9 mouse cellular contexts compared by ENCODE assay signal in the genomic region with DNA sequence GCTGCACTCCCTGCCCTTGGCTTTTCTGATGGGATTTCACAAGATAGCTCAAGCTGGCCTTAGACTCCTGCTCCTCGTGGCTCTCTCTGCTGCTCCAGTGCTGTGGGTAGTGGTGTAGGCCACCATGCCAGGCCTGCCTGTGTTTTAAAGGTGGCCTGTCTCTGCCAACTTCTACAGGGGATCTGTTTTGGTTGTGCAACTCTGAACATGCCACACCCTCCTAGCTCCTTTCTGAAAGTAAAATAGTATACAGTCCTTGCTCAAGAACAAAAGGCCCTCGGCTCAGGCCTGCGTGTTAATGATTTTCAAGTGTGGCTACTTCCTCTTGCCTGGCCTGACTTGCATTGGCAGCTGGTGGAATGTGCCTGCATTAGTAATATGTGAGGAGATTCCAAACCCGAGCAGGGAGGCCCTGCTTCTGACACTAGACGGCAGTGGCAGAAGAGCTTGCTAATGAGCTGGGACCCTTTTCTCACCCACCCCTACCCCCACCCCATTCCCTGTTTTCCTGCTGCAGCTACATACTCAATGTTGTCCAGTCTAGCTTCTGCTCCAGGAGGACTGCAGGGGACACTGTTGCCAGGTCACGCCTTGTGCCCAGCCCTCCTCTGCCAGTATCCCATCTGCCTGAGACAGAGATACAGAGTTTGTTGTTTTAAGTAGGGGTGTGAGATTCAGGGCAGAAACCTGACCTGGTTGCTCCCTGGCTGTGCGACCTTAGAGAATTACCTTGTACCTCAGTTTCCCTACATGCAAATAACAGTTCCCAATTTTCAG. TPM values are rescaled to one million over a fixed set of nuclear protein-coding genes. Genes with fewer than 3 reads are reported as not detected.
DNase-seq lines count a peak whose midpoint lies in the region; ATAC-seq lines count a peak whose summit lies in the region.
"Had no signal": no experiment of that assay in that cellular context is flagged by ENCODE, and none has a peak within 500 bp of the region (broad histone marks: within the 10 kb centered on the region; RNA-seq: fewer than 3 reads in every experiment).

No protein-coding gene starts in this region.

- H3K4me2 ChIP-seq in intestine, embryonic 15.5 days (replicated peaks) = 0 out of 2 replicates have a peak overlapping the region, but pooled peaks have one; percentile 7
- no peak overlapping the region for H3K4me2 ChIP-seq in lung, embryonic 16.5 days (ENCODE audit: low read depth, low read length)
- H3K4me2 ChIP-seq in stomach, embryonic 16.5 days (ENCODE audit: low read depth, low read length) = no peak overlapping the region
- H3K4me2 ChIP-seq: liver, embryonic 13.5 days had no signal

- peak overlapping the region; percentile 83 for H3K27ac ChIP-seq in intestine, embryonic 15.5 days
- H3K27ac ChIP-seq in lung, embryonic 16.5 days (ENCODE audit: low read length) = peak overlapping the region; percentile 76
- peak overlapping the region; percentile 95 for H3K27ac ChIP-seq in stomach, embryonic 16.5 days (ENCODE audit: low read length)
- H3K27ac ChIP-seq: liver, embryonic 13.5 days had no signal

- H3K36me3 ChIP-seq in intestine, embryonic 15.5 days = no peaks in the 10 kb centered on the region
- no peaks in the 10 kb centered on the region for H3K36me3 ChIP-seq in lung, embryonic 16.5 days (ENCODE audit: control insufficient read depth, insufficient read depth, low read length)
- no peaks in the 10 kb centered on the region for H3K36me3 ChIP-seq in stomach, embryonic 16.5 days (ENCODE audit: control insufficient read depth, insufficient read depth, low read length)
- H3K36me3 ChIP-seq: liver, embryonic 13.5 days had no signal

- WGBS in intestine, embryonic 15.5 days = 30% methylated on average over 7 of the region's 7 CpGs
- 31% methylated on average over 7 of the region's 7 CpGs for WGBS in lung, embryonic 16.5 days
- 40% methylated on average over 7 of the region's 7 CpGs for WGBS in stomach, embryonic 16.5 days

- no peak overlapping the region for H3K9ac ChIP-seq in intestine, embryonic 15.5 days
- H3K9ac ChIP-seq in lung, embryonic 16.5 days (ENCODE audit: low read length) = no peak overlapping the region
- peak overlapping the region; percentile 23 for H3K9ac ChIP-seq in stomach, embryonic 16.5 days (ENCODE audit: low read length)
- H3K9ac ChIP-seq: liver, embryonic 13.5 days had no signal

- H3K4me3 ChIP-seq in intestine, embryonic 15.5 days (replicated peaks) = no peak overlapping the region
- H3K4me3 ChIP-seq in lung, embryonic 16.5 days (ENCODE audit: low read length) = no peak overlapping the region
- H3K4me3 ChIP-seq in stomach, embryonic 16.5 days (replicated peaks; ENCODE audit: low read length) = no peak overlapping the region
- H3K4me3 ChIP-seq: liver, embryonic 13.5 days had no signal

- no peaks in the 10 kb centered on the region for H3K27me3 ChIP-seq in intestine, embryonic 15.5 days (replicated peaks)
- no peaks in the 10 kb centered on the region for H3K27me3 ChIP-seq in lung, embryonic 16.5 days (ENCODE audit: control insufficient read depth, insufficient read depth, low read depth, low read length)
- H3K27me3 ChIP-seq in stomach, embryonic 16.5 days (ENCODE audit: control insufficient read depth, insufficient read depth, low read length) = no peaks in the 10 kb centered on the region

- peak; percentile 97 for DNase-seq in heart, adult 11 months
- no peak for DNase-seq in heart, adult 8-10 months (ENCODE audit: low spot score)
- DNase-seq in fat pad, adult 2 months (ENCODE audit: extremely low read depth, low read depth, low spot score) = peak; percentile 94
- DNase-seq in layer of hippocampus, postnatal 36 days = no peak
- no peak for DNase-seq in urinary bladder, postnatal 10 days (ENCODE audit: low spot score)
- DNase-seq: liver, embryonic 13.5 days had no signal

- peaks cover 71% of the 10 kb centered on the region for H3K4me1 ChIP-seq in intestine, embryonic 15.5 days (replicated peaks)
- H3K4me1 ChIP-seq in lung, embryonic 16.5 days (replicated peaks; ENCODE audit: control insufficient read depth, insufficient read depth, low read length) = peaks cover 73% of the 10 kb centered on the region
- H3K4me1 ChIP-seq in stomach, embryonic 16.5 days (ENCODE audit: control insufficient read depth, insufficient read depth, low read length) = peaks cover 79% of the 10 kb centered on the region

- H3K9me3 ChIP-seq in intestine, embryonic 15.5 days = no peaks in the 10 kb centered on the region
- no peaks in the 10 kb centered on the region for H3K9me3 ChIP-seq in lung, embryonic 16.5 days (ENCODE audit: control insufficient read depth, low read length)
- no peaks in the 10 kb centered on the region for H3K9me3 ChIP-seq in stomach, embryonic 16.5 days (replicated peaks; ENCODE audit: control insufficient read depth, low read length)
- H3K9me3 ChIP-seq: liver, embryonic 13.5 days had no signal

- peak; percentile 65 for ATAC-seq in intestine, embryonic 15.5 days
- ATAC-seq in lung, embryonic 16.5 days (ENCODE audit: low read depth) = peak; percentile 31
- ATAC-seq in stomach, embryonic 16.5 days (ENCODE audit: insufficient read depth, low FRiP score) = peak; percentile 57

RNA-seq across cellular contexts. Expression of a gene that starts 52.6 kb away (rescaled TPM):
- total RNA-seq in heart, adult 8-10 months (2022) = 100 to 1,000 TPM; 301 to 345 (median 322) TPM
- polyA plus RNA-seq in intestine, embryonic 15.5 days (2015; fragmentation: Nextera tagmentation; extraction: Ambion mirVana) = 59.6 and 62.3 TPM in 2 replicates
- 50.6 and 55.5 TPM in 2 replicates for polyA plus RNA-seq in lung, embryonic 16.5 days (2015; fragmentation: Nextera tagmentation; extraction: Ambion mirVana)
- 50.1 and 57.9 TPM in 2 replicates for polyA plus RNA-seq in stomach, embryonic 16.5 days (2015; fragmentation: Nextera tagmentation; extraction: Ambion mirVana)
- total RNA-seq in layer of hippocampus, postnatal 36 days (2021) = 10 to 100 TPM; 67.6 to 78.7 TPM

RNA-seq across cellular contexts. Expression of a gene that starts 53.7 kb away (rescaled TPM):
- total RNA-seq in heart, adult 8-10 months (2022) = 10 to 100 TPM; 47.5 to 55.7 (median 51.0) TPM
- 14.2 and 17.6 TPM in 2 replicates for polyA plus RNA-seq in intestine, embryonic 15.5 days (2015; fragmentation: Nextera tagmentation; extraction: Ambion mirVana)
- polyA plus RNA-seq in lung, embryonic 16.5 days (2015; fragmentation: Nextera tagmentation; extraction: Ambion mirVana) = 11.3 and 11.8 TPM in 2 replicates
- polyA plus RNA-seq in stomach, embryonic 16.5 days (2015; fragmentation: Nextera tagmentation; extraction: Ambion mirVana) = 11.3 and 11.5 TPM in 2 replicates
- total RNA-seq in layer of hippocampus, postnatal 36 days (2021) = 10 to 100 TPM; 27.9 to 31.4 TPM

Comparison
In these comparisons a context has a peak if more than half of its experiments do, and no peak if none do; other contexts are left out.
1. DNase-seq: peak in heart, adult 11 months (single experiment) and fat pad, adult 2 months (single experiment); none in heart, adult 8-10 months (single experiment), layer of hippocampus, postnatal 36 days (0 of 2) and urinary bladder, postnatal 10 days (single experiment).
2. Peak in every context shown above with its lines, with median percentiles within 50 percentile points of each other: ATAC-seq and H3K27ac ChIP-seq.